Mouse (Mus musculus): ENCODE results near the gene Bdnf.

DNA sequence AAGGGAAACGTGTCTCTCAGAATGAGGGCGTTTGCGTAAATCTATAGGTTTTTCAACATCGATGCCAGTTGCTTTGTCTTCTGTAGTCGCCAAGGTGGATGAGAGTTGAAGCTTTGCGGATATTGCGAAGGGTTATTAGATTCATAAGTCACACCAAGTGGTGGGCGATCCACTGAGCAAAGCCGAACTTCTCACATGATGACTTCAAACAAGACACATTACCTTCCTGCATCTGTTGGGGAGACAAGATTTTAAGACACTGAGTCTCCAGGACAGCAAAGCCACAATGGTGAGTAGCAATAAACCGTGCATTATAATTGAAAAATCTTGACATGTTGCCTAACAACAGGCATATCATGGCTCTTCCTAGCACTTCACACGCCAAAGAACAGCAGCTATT, 551 bp downstream of the Bdnf start:
- TF ChIP-seq CTCF (conservative IDR thresholded peaks at IDR 0.05; ENCODE audit: insufficient read depth, insufficient read length, low read depth, low read length) (no peak), POLR2A (IDR thresholded peaks at IDR 0.05; ENCODE audit: low read depth, low read length) (no peak)

All from kidney, adult 2 months (tissue).